Mouse (Mus musculus): ENCODE data around the gene Tuba3a. TPM values are rescaled to one million over a fixed set of nuclear protein-coding genes. Genes with fewer than 3 reads are reported as not detected.

Gene Tuba3a
- total and polyA plus RNA-seq, 3 experiments: not detected

- Histone ChIP-seq H3K27me3 (replicated peaks) (no peaks in the 10 kb centered on the region), H3K4me2 (ENCODE audit: insufficient read depth, low read depth, poor library complexity, severe bottlenecking) (no peak overlapping the region), H3K79me2 (replicated peaks; ENCODE audit: control insufficient read depth, extremely low read depth, insufficient read depth, poor library complexity, severe bottlenecking) (no peaks in the 10 kb centered on the region), H3K9me3 (replicated peaks; ENCODE audit: low read length) (no peaks in the 10 kb centered on the region), H3K4me1 (ENCODE audit: control insufficient read depth in 1 of 2, insufficient read depth in 2 of 2) (peaks cover 2 to 16% of the 10 kb centered on the region in 2 experiments; a peak in 3 of 4 replicates), H3K27ac (ENCODE audit: insufficient read depth, low read depth) (no peak overlapping the region), H3K4me3 (replicated peaks in 1 of 3; ENCODE audit: low read depth in 2 of 3, low read length in 2 of 3, poor library complexity in 1 of 3) (no peak overlapping the region), H3K9ac (ENCODE audit: insufficient read depth, low read depth) (no peak overlapping the region), H3K36me3 (replicated peaks in 1 of 2; ENCODE audit: control insufficient read depth in 1 of 2, insufficient read depth in 1 of 2, low read length in 1 of 2) (peaks cover 8 to 60% of the 10 kb centered on the region in 2 experiments)
- in situ Hi-C loops (cut with MboI; ENCODE audit: low pct_ligation_motif_present, low pct_unique_long_range_greater_than_20kb, low sequenced_read_pairs): no loop called here
- no peak for DNase-seq (ENCODE audit: extremely low read depth)
- TF ChIP-seq RCOR1 (conservative IDR thresholded peaks at IDR 0.05; ENCODE audit: low read depth, low read length) (no peak), IRF4 (IDR thresholded peaks at IDR 0.05; ENCODE audit: low read depth, low read length) (no peak), USF1 (IDR thresholded peaks at IDR 0.05; ENCODE audit: low read depth, low read length) (no peak)
- dilution Hi-C loops (cut with MboI; ENCODE audit: extremely low pct_ligation_motif_present, extremely low pct_unique_long_range_greater_than_20kb, low sequenced_read_pairs): no loop called here
These were observed 46.3 kb downstream of the Tuba3a start for GRCm38 (mm10) chr6:125239547-125239946.

- H3K4me1 ChIP-seq (ENCODE audit: control insufficient read depth in 1 of 2, insufficient read depth in 2 of 2): peaks cover 2 to 28% of the 10 kb centered on the region in 2 experiments; a peak in 3 of 4 replicates
- H3K27ac ChIP-seq (ENCODE audit: insufficient read depth, low read depth): no peak overlapping the region
- no peak overlapping the region for H3K4me2 ChIP-seq (ENCODE audit: insufficient read depth, low read depth, poor library complexity, severe bottlenecking)
- H3K9ac ChIP-seq (ENCODE audit: insufficient read depth, low read depth): no peak overlapping the region
- no peaks in the 10 kb centered on the region for H3K9me3 ChIP-seq (replicated peaks; ENCODE audit: low read length)
- H3K4me3 ChIP-seq (replicated peaks in 1 of 3; ENCODE audit: low read depth in 2 of 3, low read length in 2 of 3, poor library complexity in 1 of 3): no peak overlapping the region
- TF ChIP-seq IRF4 (IDR thresholded peaks at IDR 0.05; ENCODE audit: low read depth, low read length) (no peak), ETS1 (conservative IDR thresholded peaks at IDR 0.05; ENCODE audit: low read depth, low read length) (0 out of 2 replicates have a peak, but pooled peaks have one; percentile 10)
- dilution Hi-C loops (cut with MboI; ENCODE audit: extremely low pct_ligation_motif_present, extremely low pct_unique_long_range_greater_than_20kb, low sequenced_read_pairs): no loop called here
- in situ Hi-C loops (cut with MboI; ENCODE audit: low pct_ligation_motif_present, low pct_unique_long_range_greater_than_20kb, low sequenced_read_pairs): no loop called here
- peaks cover 8 to 71% of the 10 kb centered on the region in 2 experiments for H3K36me3 ChIP-seq (replicated peaks in 1 of 2; ENCODE audit: control insufficient read depth in 1 of 2, insufficient read depth in 1 of 2, low read length in 1 of 2)
- no peaks in the 10 kb centered on the region for H3K27me3 ChIP-seq (replicated peaks)
- DNase-seq (ENCODE audit: extremely low read depth): peak; percentile 18
- no peaks in the 10 kb centered on the region for H3K79me2 ChIP-seq (replicated peaks; ENCODE audit: control insufficient read depth, extremely low read depth, insufficient read depth, poor library complexity, severe bottlenecking)
These were observed 47.4 kb downstream of the Tuba3a start for GRCm38 (mm10) chr6:125238396-125238795.

- H3K4me3 ChIP-seq (replicated peaks in 1 of 3; ENCODE audit: low read depth in 2 of 3, low read length in 2 of 3, poor library complexity in 1 of 3): no peak overlapping the region
- peaks cover 8 to 71% of the 10 kb centered on the region in 2 experiments for H3K36me3 ChIP-seq (replicated peaks in 1 of 2; ENCODE audit: control insufficient read depth in 1 of 2, insufficient read depth in 1 of 2, low read length in 1 of 2)
- H3K9me3 ChIP-seq (replicated peaks; ENCODE audit: low read length): no peaks in the 10 kb centered on the region
- no peak overlapping the region for H3K4me2 ChIP-seq (ENCODE audit: insufficient read depth, low read depth, poor library complexity, severe bottlenecking)
- H3K9ac ChIP-seq (ENCODE audit: insufficient read depth, low read depth): no peak overlapping the region
- peaks cover 2 to 37% of the 10 kb centered on the region in 2 experiments; a peak in 3 of 4 replicates for H3K4me1 ChIP-seq (ENCODE audit: control insufficient read depth in 1 of 2, insufficient read depth in 2 of 2)
- in situ Hi-C loops (cut with MboI; ENCODE audit: low pct_ligation_motif_present, low pct_unique_long_range_greater_than_20kb, low sequenced_read_pairs) (no loop called here), dilution Hi-C loops (cut with MboI; ENCODE audit: extremely low pct_ligation_motif_present, extremely low pct_unique_long_range_greater_than_20kb, low sequenced_read_pairs) (no loop called here)
- no peaks in the 10 kb centered on the region for H3K27me3 ChIP-seq (replicated peaks)
- no peaks in the 10 kb centered on the region for H3K79me2 ChIP-seq (replicated peaks; ENCODE audit: control insufficient read depth, extremely low read depth, insufficient read depth, poor library complexity, severe bottlenecking)
- DNase-seq (ENCODE audit: extremely low read depth): no peak
- H3K27ac ChIP-seq (ENCODE audit: insufficient read depth, low read depth): no peak overlapping the region
- TF ChIP-seq POLR2AphosphoS2 (IDR thresholded peaks at IDR 0.05; ENCODE audit: low read depth, low read length): no peak
- TF ChIP-seq MXI1 (IDR thresholded peaks at IDR 0.05; ENCODE audit: low read depth, low read length): no peak
These were observed 48.4 kb downstream of the Tuba3a start for GRCm38 (mm10) chr6:125237421-125237820.

Data from CH12.LX (cell line).